Mouse (Mus musculus): ENCODE results near the gene Sh3pxd2b.

The Sh3pxd2b gene

DNA sequence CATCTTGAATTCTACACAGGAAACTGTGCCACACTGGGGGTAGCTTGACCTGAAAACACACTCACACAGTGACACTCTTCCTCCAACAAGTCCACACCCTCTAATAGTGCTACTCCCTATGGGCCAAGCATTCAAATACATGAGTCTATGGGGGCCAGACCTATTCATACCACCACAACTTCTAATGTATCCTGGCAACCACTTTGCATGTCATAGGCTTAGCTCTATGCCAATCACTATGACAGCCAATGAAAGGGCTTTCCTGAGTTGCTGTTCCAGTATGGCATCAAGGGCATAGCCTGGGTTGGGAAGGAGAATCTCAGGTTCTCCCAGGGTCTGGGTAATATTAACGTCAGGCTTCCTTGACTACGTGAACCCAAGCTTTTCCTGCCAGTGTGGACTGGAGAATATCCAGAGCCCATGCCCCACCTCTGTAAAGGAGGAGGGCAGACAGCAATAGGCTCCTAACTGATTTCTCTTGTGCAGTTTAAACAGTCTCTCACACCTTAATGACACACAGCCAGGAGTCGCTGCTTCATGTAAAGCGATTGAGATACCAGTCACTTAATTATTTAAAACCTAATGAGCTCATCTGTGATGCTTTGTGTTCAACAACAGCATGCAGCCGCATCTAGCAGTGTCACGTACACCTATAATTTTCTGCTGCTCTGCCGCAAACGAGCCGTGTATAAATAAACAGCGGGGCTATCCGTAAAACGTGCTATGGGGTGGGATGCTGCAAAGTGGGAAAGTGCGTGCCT, 25.8 kb downstream of the Sh3pxd2b start:
- DNase-seq (ENCODE audit: low read depth in 1 of 2, low spot score in 2 of 2): no peak

DNA sequence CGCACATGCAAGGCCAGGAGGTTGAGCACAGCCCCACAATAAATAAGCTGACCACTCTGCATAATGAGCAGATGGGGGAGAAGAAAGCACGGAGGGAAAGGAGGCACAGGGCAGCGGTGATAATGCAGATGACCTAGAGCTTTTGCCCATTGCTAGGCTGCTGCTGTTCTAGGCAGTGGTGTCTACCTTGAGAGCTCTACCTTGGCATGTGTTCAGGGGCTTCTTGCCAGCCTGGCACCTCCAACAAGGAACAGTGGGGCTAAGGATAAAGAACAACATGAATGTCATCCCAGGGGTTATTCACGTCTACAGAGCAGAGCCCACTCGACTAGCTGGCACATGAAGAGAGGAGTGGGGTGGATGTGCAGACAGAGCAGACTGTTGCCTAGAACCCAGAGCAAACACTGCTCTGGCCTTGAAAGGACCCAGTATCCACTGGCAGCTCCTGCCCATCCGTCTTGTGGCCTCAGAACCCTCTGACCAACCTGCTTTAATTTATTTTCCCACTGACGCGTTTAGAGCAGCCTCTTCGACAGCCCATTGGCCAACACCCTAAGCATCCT, 26.5 kb downstream of the Sh3pxd2b start:
- DNase-seq (ENCODE audit: low read depth in 1 of 2, low spot score in 2 of 2): no peak

DNA sequence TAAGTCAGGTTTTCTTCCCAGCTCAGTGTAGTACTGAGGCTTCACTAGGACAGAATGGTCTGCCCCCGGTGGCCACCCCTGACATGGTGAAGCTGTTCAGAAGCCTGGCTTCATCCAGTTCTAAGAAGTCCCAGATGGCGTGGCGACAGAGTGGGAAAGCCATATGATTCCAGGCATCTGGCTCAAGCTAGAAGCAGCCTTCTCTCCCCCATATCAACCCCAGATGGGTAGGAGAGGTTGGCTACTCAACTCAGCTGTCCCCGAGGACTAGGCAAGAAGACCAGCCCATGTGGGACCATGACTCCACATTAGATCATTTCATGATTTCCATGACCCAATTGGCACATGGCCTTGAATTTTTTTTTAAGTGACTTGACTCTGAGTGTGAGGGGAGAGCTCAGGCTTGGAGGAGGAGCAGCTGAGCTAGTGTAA, 27.5 kb downstream of the Sh3pxd2b start:
- DNase-seq (ENCODE audit: low read depth in 1 of 2, low spot score in 2 of 2): no peak

DNA sequence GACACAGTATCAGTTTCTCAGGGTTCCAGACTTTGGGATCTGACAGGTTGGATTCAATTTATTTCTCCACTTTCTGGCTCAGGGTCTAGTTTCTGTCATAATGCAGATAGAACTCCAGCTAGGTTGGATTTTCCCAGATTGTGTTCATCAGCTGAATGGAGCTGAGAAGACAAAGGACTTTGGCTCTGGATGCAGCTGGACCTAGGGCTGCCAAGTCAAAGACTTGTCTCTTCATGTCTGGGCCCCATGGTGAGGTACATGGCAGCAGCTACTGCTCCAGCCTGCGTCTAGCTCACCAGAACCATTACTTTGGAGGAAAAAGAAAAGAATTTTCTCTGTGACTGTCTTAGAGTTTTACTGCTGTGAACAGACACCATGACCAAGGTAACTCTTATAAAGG, 28.5 kb downstream of the Sh3pxd2b start:
- no peak for DNase-seq (ENCODE audit: low read depth in 1 of 2, low spot score in 2 of 2)

DNA sequence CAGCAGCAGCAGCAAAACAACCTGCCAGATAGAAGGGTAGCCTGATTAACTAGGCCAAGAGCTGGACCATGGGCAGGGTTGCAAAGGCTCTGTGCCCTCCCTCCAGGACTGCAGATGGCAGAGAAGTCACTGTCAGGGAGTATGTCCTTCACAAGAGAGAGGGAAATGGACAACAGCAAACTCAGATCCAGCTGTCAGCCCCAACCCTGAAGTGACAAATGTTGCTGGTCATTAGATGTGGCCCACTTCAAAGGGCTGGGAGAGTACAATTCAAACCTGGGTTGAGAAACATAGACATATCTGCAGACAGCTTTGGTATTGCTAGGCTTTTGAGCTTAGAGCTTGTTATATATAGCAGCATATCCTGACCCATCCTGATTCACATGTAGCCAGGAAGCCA, 32.3 kb downstream of the Sh3pxd2b start:
- DNase-seq (ENCODE audit: low read depth in 1 of 2, low spot score in 2 of 2): no peak

DNA sequence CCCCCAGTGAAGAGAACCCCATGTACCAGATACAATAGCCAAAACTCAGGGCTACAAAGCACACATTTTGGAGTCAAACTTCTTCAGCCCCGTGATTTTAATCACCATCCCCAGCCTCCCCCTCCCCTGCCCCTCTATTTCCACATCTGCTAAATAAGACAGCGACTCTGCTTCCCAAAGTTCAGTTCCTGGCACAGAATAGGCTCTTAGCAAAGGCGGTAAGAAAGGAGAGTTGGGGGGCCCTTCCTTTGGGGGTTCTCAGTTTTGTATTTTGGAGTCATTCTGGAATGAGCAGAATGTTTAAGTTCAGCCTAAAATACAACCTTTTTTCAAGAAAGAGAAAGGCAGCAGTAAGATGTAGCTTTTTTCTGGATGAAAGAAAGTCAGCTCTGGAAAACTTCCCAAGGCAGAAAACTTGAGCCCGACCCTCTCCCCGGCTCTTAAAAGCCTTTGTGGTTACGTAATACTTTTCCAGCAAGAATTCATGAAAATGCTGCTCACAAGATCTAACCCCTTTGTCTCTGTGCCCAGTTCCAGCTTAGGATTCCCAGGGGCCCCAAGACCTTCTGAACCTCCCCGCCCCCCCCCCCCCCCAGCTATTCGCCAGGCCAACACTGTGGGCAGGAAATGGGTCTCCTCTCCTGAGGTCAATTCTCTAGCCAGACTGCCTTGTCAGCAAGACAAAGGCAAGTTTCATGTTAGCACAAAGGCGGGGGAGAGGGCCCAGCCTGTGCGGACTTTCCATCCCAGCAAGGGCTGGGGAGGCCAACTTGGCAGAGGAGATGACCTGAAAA, 35.9 kb downstream of the Sh3pxd2b start:
- DNase-seq (ENCODE audit: low read depth in 1 of 2, low spot score in 2 of 2): no peak

DNA sequence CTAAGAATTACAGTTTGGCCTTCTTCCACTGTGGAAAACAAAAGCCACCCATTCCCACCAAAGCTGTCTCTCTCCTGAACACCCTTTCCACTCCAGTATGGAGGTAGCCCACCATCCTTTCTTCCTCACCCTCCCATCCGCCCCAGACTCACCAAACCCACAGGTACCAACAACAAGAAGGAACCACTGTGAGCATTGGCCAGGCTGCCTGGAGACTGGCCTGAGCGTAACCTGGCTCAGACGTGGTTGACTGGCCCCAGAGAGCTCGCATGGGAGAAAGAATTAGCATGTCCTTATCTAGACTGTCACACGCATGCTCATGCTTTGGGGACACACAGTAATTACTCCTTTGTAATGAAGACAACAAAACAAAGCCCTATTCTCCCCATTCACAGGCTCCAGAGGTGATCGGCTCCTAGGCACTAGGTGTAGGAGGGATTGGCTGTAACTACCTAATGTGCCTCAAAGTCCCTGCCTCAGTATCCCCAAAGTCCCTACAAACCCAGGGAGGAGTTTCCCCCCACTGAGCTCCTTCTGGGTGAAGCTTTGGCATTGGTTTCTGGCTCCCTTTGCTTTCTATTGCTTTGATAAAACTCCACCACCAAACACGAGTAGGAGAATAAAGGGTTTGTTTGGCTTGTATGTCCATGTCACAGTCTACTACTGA, 36.6 kb downstream of the Sh3pxd2b start:
- no peak for DNase-seq (ENCODE audit: low read depth in 1 of 2, low spot score in 2 of 2)

DNA sequence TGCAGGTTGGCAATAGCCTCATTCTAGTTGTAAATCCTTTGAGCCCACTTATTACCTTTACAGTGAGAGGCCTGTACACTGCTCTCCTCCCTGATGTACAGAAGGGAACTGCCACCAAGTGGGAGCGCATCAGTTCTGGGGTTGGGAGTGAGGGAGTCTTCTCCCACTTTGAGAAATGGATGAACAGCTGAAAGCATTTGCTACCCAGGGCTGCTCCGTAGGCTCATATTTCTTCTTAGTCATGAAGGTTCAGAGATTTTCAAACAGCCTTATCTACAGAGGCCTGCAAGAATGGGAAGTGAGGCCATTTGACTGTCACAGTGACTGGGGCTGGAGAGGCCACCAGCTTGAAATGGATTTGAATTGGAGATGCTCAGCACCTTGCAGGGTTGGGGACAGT, 38.4 kb downstream of the Sh3pxd2b start:
- no peak for DNase-seq (ENCODE audit: low read depth in 1 of 2, low spot score in 2 of 2)

DNA sequence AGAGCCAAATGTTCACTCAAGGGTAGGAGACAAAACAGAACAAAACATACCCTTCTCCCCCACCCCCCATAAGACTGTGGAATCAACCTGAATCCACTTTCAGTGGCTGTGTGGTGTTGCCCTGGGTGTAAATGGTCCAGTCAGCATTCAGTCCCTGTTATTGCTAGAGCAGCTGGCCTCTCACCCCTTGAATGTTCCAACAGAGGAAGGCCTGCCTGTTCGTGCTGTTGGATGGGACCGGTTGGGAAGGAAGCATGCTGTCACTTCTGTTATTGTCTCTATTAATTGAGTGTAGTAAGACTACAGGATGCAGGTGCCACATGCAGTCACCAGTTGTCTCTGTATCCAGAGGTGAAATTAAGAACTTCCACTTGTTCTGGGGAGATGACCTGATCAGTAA, 40.4 kb downstream of the Sh3pxd2b start:
- no peak for DNase-seq (ENCODE audit: low read depth in 1 of 2, low spot score in 2 of 2)

DNA sequence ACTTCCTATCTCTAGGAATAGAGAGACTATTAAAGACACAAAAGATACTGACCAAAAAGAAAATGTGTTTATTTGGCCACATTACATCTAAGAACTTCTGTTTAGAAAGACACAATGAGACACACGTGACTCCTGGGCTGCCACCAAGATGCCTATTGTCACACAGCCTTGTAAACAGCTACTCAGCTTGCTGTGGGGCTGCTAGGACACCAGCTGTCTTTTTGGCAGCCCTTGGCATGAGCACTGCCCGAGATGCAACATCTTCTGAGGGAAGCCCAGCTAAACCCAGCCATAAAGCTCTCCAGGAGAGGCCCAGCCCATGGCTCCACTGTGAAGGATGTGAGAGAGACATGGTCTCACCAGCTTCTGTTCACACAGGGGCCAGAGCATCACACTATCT, 45.5 kb downstream of the Sh3pxd2b start:
- DNase-seq (ENCODE audit: low read depth in 1 of 2, low spot score in 2 of 2): no peak

DNA sequence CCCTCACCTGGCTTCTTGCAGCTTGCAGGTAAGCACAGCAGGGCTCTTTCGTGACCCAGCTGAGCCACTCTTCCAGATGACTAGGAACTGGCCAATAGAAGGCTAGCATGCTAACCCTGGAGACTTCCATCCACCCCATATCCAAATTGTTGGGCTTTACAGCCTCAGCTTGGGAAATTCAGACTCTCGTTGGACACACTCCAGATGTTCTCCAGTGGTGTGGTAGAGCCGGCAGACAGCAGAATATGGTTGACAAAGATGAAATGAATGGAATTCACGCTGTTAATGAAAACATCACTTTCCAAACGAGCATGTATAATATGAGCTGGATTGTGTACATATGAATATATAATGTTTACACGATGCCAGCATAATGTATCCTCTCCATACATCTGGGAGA, 48.2 kb downstream of the Sh3pxd2b start:
- DNase-seq (ENCODE audit: low read depth in 1 of 2, low spot score in 2 of 2): no peak

DNA sequence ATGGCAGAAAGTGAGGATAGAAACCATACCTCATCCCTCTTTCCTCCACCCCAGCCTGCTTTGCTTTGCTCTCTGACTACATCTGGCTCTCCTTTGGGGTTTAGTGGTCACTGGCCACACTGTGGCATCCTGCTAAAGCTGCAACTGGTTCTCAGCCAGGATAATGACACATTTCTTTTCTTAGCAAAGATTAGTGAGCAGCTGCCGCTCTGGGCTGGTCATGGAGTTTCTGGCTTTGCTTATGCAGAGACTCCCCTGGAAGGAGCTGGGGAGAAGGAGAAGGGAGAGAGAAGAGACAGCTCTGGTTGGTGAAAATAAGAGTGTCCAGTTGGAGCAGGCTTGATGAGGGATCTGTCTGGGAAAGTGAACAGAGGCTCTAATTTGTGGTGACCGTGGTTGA, 50.8 kb downstream of the Sh3pxd2b start:
- DNase-seq (ENCODE audit: low read depth in 1 of 2, low spot score in 2 of 2): no peak

DNA sequence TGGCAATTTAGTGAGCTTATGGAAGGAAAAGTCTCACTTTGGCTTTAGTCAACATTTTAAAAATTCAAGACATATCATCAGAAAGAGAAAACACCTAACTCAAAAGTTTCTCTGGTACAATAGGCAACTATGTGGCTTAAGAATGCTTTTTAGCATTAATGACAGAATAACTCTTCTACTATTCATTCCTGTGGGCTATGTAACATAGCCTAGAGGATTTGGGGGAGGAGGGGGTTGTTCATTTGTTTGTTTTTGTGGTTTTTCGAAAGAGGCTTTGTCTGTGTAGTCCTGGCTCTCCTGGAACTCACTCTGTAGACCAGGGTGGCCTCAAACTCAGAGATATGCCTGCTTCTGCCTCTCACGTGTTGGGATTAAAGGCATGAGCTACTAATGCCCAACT, 51.6 kb downstream of the Sh3pxd2b start:
- DNase-seq (ENCODE audit: low read depth in 1 of 2, low spot score in 2 of 2): no peak

DNA sequence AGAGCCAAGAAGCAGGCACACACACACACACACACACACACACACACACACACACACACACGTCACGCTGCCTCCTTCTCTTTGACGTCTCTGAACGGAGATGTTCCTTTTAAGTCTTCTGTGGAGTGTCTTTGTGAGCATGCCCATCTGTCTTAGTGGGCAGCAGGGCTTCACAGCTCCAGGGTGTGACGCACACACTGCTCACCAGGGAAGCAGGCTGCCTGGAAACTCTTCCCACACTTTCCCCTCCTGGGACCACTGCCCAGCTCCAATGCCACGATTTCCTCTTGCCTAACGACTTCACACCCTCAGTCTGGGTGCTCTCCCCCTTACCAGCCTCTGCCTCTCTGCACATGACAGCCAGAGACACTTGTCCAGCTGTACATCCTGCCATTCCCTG, 55.1 kb downstream of the Sh3pxd2b start:
- no peak for DNase-seq (ENCODE audit: low read depth in 1 of 2, low spot score in 2 of 2)

DNA sequence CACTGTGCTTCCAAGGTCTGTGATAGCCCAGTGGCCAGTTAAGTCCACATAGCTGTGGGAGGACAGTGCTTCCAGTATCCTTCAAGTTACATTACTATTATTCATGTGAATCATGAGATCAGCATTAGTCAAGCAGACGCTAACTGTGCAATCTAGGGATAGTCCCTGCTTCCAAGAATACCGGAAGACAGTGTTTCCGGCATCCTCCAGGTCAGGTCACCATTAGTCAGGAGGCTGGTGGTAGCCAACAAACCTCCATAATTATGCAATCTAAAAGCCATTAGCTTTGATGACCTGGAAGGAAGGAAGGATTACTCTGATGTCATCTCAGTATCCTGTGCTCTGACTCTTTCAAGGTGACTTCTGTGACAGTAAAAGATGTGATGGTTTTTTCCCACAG, 57.1 kb downstream of the Sh3pxd2b start:
- no peak for DNase-seq (ENCODE audit: low read depth in 1 of 2, low spot score in 2 of 2)

DNA sequence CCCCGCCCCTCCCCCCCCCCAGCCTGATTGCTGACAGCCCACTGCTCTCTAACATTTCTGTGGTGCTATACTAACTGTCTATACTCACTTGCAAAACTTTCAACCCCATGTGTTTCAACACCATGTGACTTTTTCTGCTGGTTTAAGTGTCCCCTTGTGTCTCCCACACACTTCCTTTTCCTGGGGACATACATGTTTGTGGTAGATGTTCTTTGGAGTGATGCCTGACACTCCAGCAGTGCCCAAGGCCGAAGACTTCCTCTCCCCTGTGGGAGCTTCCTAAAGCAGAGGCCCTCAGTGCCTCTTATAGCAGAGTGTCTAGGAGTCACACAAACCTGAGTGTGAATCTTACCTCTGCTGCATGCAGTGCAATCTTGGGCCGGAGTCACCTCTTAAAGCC, 60.2 kb downstream of the Sh3pxd2b start:
- no peak for DNase-seq (ENCODE audit: low read depth in 1 of 2, low spot score in 2 of 2)

DNA sequence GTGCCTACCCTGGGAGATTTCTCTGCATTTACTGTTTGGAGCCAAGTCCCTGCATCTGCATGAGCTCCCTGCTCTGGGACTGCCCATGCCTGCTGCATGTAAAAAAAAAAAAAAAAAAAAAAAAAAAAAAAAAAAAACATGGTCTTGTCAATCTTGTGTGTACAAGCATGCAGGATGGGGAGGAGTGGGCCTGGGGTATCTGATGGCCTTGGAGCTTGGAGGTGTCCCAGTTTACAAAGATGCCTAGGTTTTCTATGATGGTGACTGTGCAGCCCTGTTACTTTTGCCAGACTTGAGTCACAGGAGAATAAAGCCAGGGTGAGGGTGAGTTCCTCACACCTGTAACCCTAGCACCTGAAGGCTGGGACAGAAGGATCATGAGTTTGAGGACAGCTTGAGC, 61.4 kb downstream of the Sh3pxd2b start:
- no peak for DNase-seq (ENCODE audit: low read depth in 1 of 2, low spot score in 2 of 2)

DNA sequence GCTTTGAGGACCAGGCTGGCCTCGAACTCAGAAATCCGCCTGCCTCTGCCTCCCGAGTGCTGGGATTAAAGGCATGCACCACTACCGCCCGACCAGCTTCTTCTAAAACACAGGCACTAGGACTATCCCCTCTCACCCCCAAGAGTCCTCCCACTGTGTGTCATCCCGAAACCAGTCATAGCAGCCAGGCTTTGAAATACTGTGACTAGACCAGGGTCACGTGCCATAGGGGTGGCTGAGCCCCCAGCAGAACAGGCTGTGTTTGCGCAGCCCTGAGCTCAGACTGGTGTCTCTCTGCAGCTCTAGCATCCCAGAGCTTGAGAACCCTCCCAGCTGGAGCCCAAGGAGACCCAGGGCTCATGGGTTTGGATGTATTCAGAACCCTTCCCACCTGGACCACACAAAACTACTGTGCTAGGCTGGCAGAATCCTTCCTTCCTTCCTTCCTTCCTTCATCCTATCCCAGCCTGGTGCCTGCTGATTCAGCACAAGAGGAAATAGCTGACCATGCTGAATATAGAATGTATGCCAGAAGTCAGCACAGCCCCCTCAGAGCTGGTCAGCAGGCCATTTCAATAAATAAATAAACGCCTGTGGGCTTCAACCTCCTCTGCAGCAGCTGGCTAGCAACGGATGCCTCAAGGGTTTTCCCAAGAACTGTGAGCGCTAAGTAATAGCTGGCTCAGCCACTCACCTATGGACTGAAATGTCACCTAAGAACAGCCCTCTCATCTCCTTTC, 62.4 kb downstream of the Sh3pxd2b start:
- DNase-seq (ENCODE audit: low read depth in 1 of 2, low spot score in 2 of 2): no peak

DNA sequence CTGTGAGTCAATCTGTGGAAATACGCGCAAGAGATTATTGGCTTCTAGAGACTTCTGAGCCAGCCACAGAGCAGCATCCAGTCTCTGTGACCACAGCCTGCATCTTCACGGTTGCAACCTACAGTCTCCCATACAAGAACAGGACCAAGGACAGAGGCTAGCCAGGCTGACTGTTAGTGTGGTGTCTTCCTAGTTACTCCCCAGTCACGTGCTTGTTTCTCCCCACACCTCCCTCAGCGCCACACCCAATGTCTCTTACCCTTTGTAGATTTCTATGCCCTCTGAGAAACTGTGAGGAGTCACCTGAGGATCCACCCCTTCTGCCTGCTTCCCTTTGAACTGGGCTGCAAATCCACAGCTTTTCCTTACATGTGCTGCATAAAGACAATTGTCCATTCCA, 72.4 kb downstream of the Sh3pxd2b start:
- DNase-seq (ENCODE audit: low read depth in 1 of 2, low spot score in 2 of 2): no peak

DNA sequence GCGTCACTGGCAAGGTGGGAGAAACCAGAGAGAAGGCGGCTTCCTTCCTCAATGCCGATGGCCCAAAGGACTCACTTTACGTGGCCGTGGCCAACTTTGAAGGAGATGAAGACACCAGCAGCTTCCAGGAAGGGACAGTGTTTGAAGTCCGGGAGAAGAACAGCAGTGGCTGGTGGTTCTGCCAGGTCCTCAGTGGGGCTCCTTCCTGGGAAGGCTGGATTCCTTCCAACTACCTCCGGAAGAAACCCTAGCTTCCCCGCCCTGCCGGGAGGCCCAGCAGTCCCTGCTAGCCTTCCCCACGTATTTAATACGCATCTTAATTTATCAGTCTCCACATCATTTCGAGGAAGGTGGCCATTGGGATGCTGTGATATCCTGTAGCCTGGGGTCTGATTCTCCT, 75.7 kb downstream of the Sh3pxd2b start:
- no peak for DNase-seq (ENCODE audit: low read depth in 1 of 2, low spot score in 2 of 2)

DNA sequence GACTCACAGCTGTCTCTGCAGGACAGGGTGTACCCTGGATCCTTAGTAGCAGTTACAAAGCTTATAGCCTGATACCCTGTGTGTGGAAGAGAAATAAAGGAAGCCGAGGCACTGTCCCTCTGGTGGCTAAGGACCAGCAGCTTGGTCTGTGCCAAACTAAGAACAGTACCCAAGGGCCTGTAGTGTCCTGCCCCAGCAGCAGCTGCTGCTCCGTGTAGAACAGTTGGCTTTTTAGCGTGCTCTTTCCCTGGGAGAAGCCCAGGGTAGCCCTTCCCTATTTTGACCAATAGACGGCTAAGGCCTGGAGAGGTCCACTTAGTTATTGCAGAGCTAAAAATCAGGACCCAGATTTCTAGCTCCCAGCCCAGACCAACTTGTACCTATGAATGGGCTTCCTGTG, 77.0 kb downstream of the Sh3pxd2b start:
- DNase-seq (ENCODE audit: low read depth in 1 of 2, low spot score in 2 of 2): no peak
